8 mouse cellular contexts compared by ENCODE assay signal in the genomic region with DNA sequence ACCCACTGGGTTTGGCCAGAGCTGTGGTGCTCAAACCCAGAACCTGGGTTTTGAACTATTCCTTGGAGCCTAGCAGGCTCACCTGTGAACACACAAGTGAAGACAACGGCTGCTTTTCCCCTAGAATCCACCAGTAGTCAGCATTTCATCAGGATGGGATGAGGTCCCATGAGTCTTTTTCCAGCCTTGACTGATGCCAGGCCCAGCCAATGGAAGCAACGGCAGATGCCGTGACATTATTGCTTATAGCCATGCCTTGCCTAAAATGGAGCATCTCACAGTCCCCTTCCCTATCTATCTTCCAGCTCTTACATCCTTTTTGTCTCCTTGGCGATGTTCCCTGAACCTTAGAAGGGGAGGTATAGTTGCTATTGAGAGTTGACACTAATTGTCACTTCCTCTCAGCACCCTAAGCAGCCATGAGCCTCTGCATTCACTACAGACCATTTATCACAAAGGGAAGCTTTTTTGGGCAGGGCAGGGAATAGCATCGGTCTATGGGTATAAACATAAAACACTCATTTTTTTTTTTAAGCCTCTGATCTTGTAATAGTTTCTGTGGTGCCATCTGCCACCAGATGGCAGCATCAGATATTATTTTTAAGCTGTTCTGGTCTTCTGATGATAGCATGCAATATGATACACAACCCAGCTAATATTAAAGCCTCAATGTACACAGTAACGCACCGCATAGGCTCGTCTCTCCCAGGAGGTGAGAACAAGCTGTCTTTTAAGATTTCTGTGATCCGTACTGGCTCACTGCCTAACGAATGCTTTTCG. TPM values are rescaled to one million over a fixed set of nuclear protein-coding genes. Genes with fewer than 3 reads are reported as not detected.
A peak's percentile ranks its signal among the peaks of the same experiment; 100 is the strongest.
DNase-seq lines count a peak whose midpoint lies in the region; ATAC-seq and TF ChIP-seq lines count a peak whose summit lies in the region.

No protein-coding gene starts in this region.

- H3K27me3 ChIP-seq in heart, adult 2 months (ENCODE audit: control insufficient read depth, insufficient read depth, low read length): no peaks in the 10 kb centered on the region
- H3K27me3 ChIP-seq in hindbrain, embryonic 12.5 days: no peaks in the 10 kb centered on the region
- no peaks in the 10 kb centered on the region for H3K27me3 ChIP-seq in neural tube, embryonic 13.5 days

- H3K4me1 ChIP-seq in heart, adult 2 months (ENCODE audit: control insufficient read depth, insufficient read depth, low read length): no peaks in the 10 kb centered on the region
- H3K4me1 ChIP-seq in hindbrain, embryonic 12.5 days: no peaks in the 10 kb centered on the region
- no peaks in the 10 kb centered on the region for H3K4me1 ChIP-seq in neural tube, embryonic 13.5 days (replicated peaks)

- H3K4me3 ChIP-seq in heart, adult 2 months: no peak overlapping the region
- no peak overlapping the region for H3K4me3 ChIP-seq in hindbrain, embryonic 12.5 days
- H3K4me3 ChIP-seq in neural tube, embryonic 13.5 days: no peak overlapping the region

- ATAC-seq in common myeloid progenitor, adult 5-6 weeks (replicated peaks; ENCODE audit: low read depth, poor library complexity, severe bottlenecking): peak; percentile 73
- ATAC-seq in hindbrain, embryonic 12.5 days (ENCODE audit: low FRiP score): peak; percentile 54; the same call in 1 of the 2 replicates
- peak; percentile 81 for ATAC-seq in neural tube, embryonic 13.5 days (ENCODE audit: low read depth)

- no peaks in the 10 kb centered on the region for H3K79me2 ChIP-seq in heart, adult 2 months (replicated peaks; ENCODE audit: control insufficient read depth, insufficient read depth, low read length)

- H3K9me3 ChIP-seq in hindbrain, embryonic 12.5 days (replicated peaks): no peaks in the 10 kb centered on the region
- H3K9me3 ChIP-seq in neural tube, embryonic 13.5 days: no peaks in the 10 kb centered on the region

- intact Hi-C loops in heart, adult 2 months (cut with DNase I): loop anchor here (1.0 kb wide), 2 partner anchors 232 to 285 kb away; no protein-coding TSS in a partner anchor
- intact Hi-C loops in heart, postnatal 25 days (cut with DNase I): loop anchor here (1.0 kb wide), 2 partner anchors 231 to 287 kb away; no protein-coding TSS in a partner anchor
- intact Hi-C loops in left cerebral cortex, postnatal 14 days (cut with DNase I): loop anchor here (2.0 to 5.0 kb wide), 2 partner anchors 233 to 287 kb away; no protein-coding TSS in a partner anchor

- TF ChIP-seq EP300 in heart, adult 2 months (IDR thresholded peaks at IDR 0.05; ENCODE audit: insufficient read depth, low read depth, low read length): no peak

- H3K27ac ChIP-seq in heart, adult 2 months: no peak overlapping the region
- H3K27ac ChIP-seq in hindbrain, embryonic 12.5 days: no peak overlapping the region
- no peak overlapping the region for H3K27ac ChIP-seq in neural tube, embryonic 13.5 days (replicated peaks)

- H3K4me2 ChIP-seq in hindbrain, embryonic 12.5 days (replicated peaks): no peak overlapping the region
- H3K4me2 ChIP-seq in neural tube, embryonic 13.5 days: no peak overlapping the region

- WGBS in heart, adult 2 months: 53% methylated on average over 11 of the region's 11 CpGs
- WGBS in hindbrain, embryonic 12.5 days: 72% methylated on average over 11 of the region's 11 CpGs
- 65% methylated on average over 11 of the region's 11 CpGs for WGBS in neural tube, embryonic 13.5 days

- TF ChIP-seq CTCF in heart, adult 2 months (IDR thresholded peaks at IDR 0.05): peak; percentile 78

- TF ChIP-seq POLR2A in heart, adult 2 months (IDR thresholded peaks at IDR 0.05; ENCODE audit: insufficient read depth, low read depth, low read length): no peak

- no peaks in the 10 kb centered on the region for H3K36me3 ChIP-seq in heart, adult 2 months (ENCODE audit: control insufficient read depth, insufficient read depth, low read length)
- no peaks in the 10 kb centered on the region for H3K36me3 ChIP-seq in hindbrain, embryonic 12.5 days
- no peaks in the 10 kb centered on the region for H3K36me3 ChIP-seq in neural tube, embryonic 13.5 days

- no peak for DNase-seq in heart, adult 2 months
- DNase-seq in heart, postnatal 25 days (ENCODE audit: low spot score): no peak
- peak; percentile 61 for DNase-seq in MEL-GATA-1-ER (ENCODE audit: extremely low read depth, low read depth)
- peak; percentile 69 to 72 for DNase-seq in left cerebral cortex, postnatal 14 days (ENCODE audit: low spot score in 2 of 2)
- DNase-seq in thymus, postnatal 10 days (ENCODE audit: low spot score in 2 of 2): no peak

- no peak overlapping the region for H3K9ac ChIP-seq in heart, adult 2 months (ENCODE audit: low read depth, low read length)
- no peak overlapping the region for H3K9ac ChIP-seq in hindbrain, embryonic 12.5 days
- H3K9ac ChIP-seq in neural tube, embryonic 13.5 days: no peak overlapping the region

RNA-seq across cellular contexts. Expression of a gene that starts 12.1 kb away (rescaled TPM):
- total RNA-seq in heart, adult 2 months (2021): not detected
- not detected in 2 replicates for polyA plus RNA-seq in heart, adult 2 months (2012; rRNA removed)
- total RNA-seq in heart, postnatal 25 days (2021): not detected
- total RNA-seq in common myeloid progenitor, adult 5-6 weeks (2017): not detected in 2 replicates
- 0.21 and 0.22 TPM in 2 replicates for polyA plus RNA-seq in hindbrain, embryonic 12.5 days (2016; fragmentation: Nextera tagmentation; extraction: Ambion mirVana)
- total RNA-seq in left cerebral cortex, postnatal 14 days (2021): 1 to 10 TPM; 5.3 to 5.4 TPM
- polyA plus RNA-seq in neural tube, embryonic 13.5 days (2015; fragmentation: Nextera tagmentation; extraction: Ambion mirVana): 0.47 and 0.59 TPM in 2 replicates

RNA-seq across cellular contexts. Expression of a gene that starts 59.1 kb away (rescaled TPM):
- total RNA-seq in heart, adult 2 months (2021): 1 to 10 TPM; 3.4 to 3.7 TPM
- 0.96 and 2.5 TPM in 2 replicates for polyA plus RNA-seq in heart, adult 2 months (2012; rRNA removed)
- 1 to 10 TPM; 3.7 TPM for total RNA-seq in heart, postnatal 25 days (2021)
- total RNA-seq in common myeloid progenitor, adult 5-6 weeks (2017): 5.3 and 6.9 TPM in 2 replicates
- 11.7 and 11.8 TPM in 2 replicates for polyA plus RNA-seq in hindbrain, embryonic 12.5 days (2016; fragmentation: Nextera tagmentation; extraction: Ambion mirVana)
- 10 to 100 TPM; 17.9 to 18.0 TPM for total RNA-seq in left cerebral cortex, postnatal 14 days (2021)
- polyA plus RNA-seq in neural tube, embryonic 13.5 days (2015; fragmentation: Nextera tagmentation; extraction: Ambion mirVana): 12.3 and 14.0 TPM in 2 replicates

Comparison
In these comparisons a context has a peak if more than half of its experiments do, and no peak if none do; other contexts are left out.
1. DNase-seq: peak in MEL-GATA-1-ER (single experiment) and left cerebral cortex, postnatal 14 days (2 of 2); none in heart, adult 2 months (0 of 2), heart, postnatal 25 days (single experiment) and thymus, postnatal 10 days (0 of 2).
2. Peak in every context shown above with its lines, with median percentiles within 50 percentile points of each other: ATAC-seq.